Mouse (Mus musculus) neural tube, postnatal 0 days (tissue): ENCODE results near the gene Btbd35f10. TPM values are rescaled to one million over a fixed set of nuclear protein-coding genes. Genes with fewer than 3 reads are reported as not detected.

Experiments used
- polyA plus RNA-seq: library from polyadenylated mRNA; unstranded; fragments of >200 nt; fragmentation: Nextera tagmentation; extraction: Ambion mirVana; gene quantifications from 2 replicates; pipeline ENCODE4 v1.2.1, GENCODE M21; 2015

Gene Btbd35f10
- not detected in 2 replicates for polyA plus RNA-seq

DNA sequence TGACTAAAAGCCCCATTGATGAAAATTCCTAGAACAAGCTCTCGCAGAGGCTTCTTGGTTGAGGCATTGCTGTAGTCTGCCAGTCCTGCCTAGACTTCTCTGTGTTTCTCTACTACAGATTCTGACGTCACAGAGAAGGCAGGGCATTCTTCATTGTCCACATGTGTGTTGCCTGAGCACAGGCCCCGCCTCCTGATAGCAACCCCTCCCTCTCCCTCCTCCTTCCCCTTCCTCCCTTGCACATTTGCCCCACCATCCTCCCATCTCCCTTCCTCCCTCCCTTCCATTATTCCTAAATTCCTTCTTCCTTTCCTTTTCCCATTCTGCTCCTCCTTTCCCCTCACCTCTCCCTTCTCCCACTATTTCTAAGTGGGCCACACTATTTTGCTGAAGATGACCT, at the start of gene Btbd35f10:
Gene Btbd35f10, minus strand, starts transcription at position 101 of the 400 bp plus-strand sequence.

Other genes with a start within 250 kb of the Btbd35f10 start
- not detected in 2 replicates for gene Btbd35f18, start 52.7 kb downstream of the Btbd35f10 start, polyA plus RNA-seq
- not detected in 2 replicates for gene Btbd35f16, start 204.1 kb upstream of the Btbd35f10 start, polyA plus RNA-seq